Comparison of ENCODE assay signal across 8 mouse cellular contexts in genomic region chr7:25627431-25628322, GRCm38 (mm10). TPM values are rescaled to one million over a fixed set of nuclear protein-coding genes. Genes with fewer than 3 reads are reported as not detected.
DNase-seq lines count a peak whose midpoint lies in the region; ATAC-seq and TF ChIP-seq lines count a peak whose summit lies in the region.

No protein-coding gene starts in this region.

- no peak for TF ChIP-seq CTCF in cortical plate, adult 2 months (IDR thresholded peaks at IDR 0.05; ENCODE audit: extremely low read depth, insufficient read depth, low read length)
- TF ChIP-seq CTCF in heart, adult 2 months (IDR thresholded peaks at IDR 0.05): no peak
- TF ChIP-seq CTCF in kidney, adult 2 months (conservative IDR thresholded peaks at IDR 0.05; ENCODE audit: insufficient read depth, insufficient read length, low read depth, low read length): no peak

- peak overlapping the region; percentile 91 for H3K4me2 ChIP-seq in lung, embryonic 16.5 days (ENCODE audit: low read depth, low read length)

- no peaks in the 10 kb centered on the region for H3K79me2 ChIP-seq in heart, adult 2 months (replicated peaks; ENCODE audit: control insufficient read depth, insufficient read depth, low read length)

- TF ChIP-seq EP300 in heart, adult 2 months (IDR thresholded peaks at IDR 0.05; ENCODE audit: insufficient read depth, low read depth, low read length): no peak

- H3K4me1 ChIP-seq in cortical plate, adult 2 months (ENCODE audit: control insufficient read depth, insufficient read depth, low read length): no peaks in the 10 kb centered on the region
- H3K4me1 ChIP-seq in heart, adult 2 months (ENCODE audit: control insufficient read depth, insufficient read depth, low read length): peaks cover 6% of the 10 kb centered on the region
- H3K4me1 ChIP-seq in kidney, adult 2 months (ENCODE audit: control insufficient read depth, insufficient read depth, low read length): no peaks in the 10 kb centered on the region
- H3K4me1 ChIP-seq in lung, embryonic 16.5 days (replicated peaks; ENCODE audit: control insufficient read depth, insufficient read depth, low read length): peaks cover 21% of the 10 kb centered on the region

- TF ChIP-seq POLR2A in cortical plate, adult 2 months (IDR thresholded peaks at IDR 0.05; ENCODE audit: extremely low read depth, insufficient read depth, low read length): no peak
- peak; percentile 52; the same call in 1 of the 2 replicates for TF ChIP-seq POLR2A in heart, adult 2 months (IDR thresholded peaks at IDR 0.05; ENCODE audit: insufficient read depth, low read depth, low read length)
- TF ChIP-seq POLR2A in kidney, adult 2 months (IDR thresholded peaks at IDR 0.05; ENCODE audit: low read depth, low read length): no peak

- no peak overlapping the region for H3K27ac ChIP-seq in cortical plate, adult 2 months (ENCODE audit: insufficient read depth, low read length)
- H3K27ac ChIP-seq in heart, adult 2 months: peak overlapping the region; percentile 81
- no peak overlapping the region for H3K27ac ChIP-seq in kidney, adult 2 months (ENCODE audit: insufficient read depth, low read depth, low read length)
- peak overlapping the region; percentile 69 for H3K27ac ChIP-seq in lung, embryonic 16.5 days (ENCODE audit: low read length)

- H3K9ac ChIP-seq in heart, adult 2 months (ENCODE audit: low read depth, low read length): peak overlapping the region; percentile 85
- peak overlapping the region; percentile 79 for H3K9ac ChIP-seq in lung, embryonic 16.5 days (ENCODE audit: low read length)

- peak overlapping the region; percentile 14; the same call in 1 of the 2 replicates for H3K4me3 ChIP-seq in cortical plate, adult 2 months (ENCODE audit: insufficient read depth, low read length)
- H3K4me3 ChIP-seq in heart, adult 2 months: peak overlapping the region; percentile 53
- H3K4me3 ChIP-seq in kidney, adult 2 months (ENCODE audit: insufficient read depth, low read depth, low read length): peak overlapping the region; percentile 53
- peak overlapping the region; percentile 58 for H3K4me3 ChIP-seq in lung, embryonic 16.5 days (ENCODE audit: low read length)

- peak; percentile 82 for DNase-seq in ZHBTc4 (ENCODE audit: low read depth, low spot score)
- DNase-seq in heart, adult 2 months: peak; percentile 85
- peak; percentile 76 for DNase-seq in kidney, adult 2 months
- DNase-seq in ovary, postnatal 14 days (ENCODE audit: low spot score): peak; percentile 46
- peak; percentile 77 for DNase-seq in yolk sac, embryonic 10.5 days (ENCODE audit: low spot score)
- DNase-seq in left cerebral cortex, adult 8-10 months (ENCODE audit: low spot score in 2 of 2): no peak

- intact Hi-C loops in heart, adult 2 months (cut with DNase I): loop anchor here (2.0 kb wide), 1 partner anchor 31 kb away; the partner anchor contains the start of genes Bckdha and Exosc5

- no peaks in the 10 kb centered on the region for H3K9me3 ChIP-seq in lung, embryonic 16.5 days (ENCODE audit: control insufficient read depth, low read length)

- ATAC-seq in lung, embryonic 16.5 days (ENCODE audit: low read depth): peak; percentile 92

- H3K36me3 ChIP-seq in heart, adult 2 months (ENCODE audit: control insufficient read depth, insufficient read depth, low read length): no peaks in the 10 kb centered on the region
- no peaks in the 10 kb centered on the region for H3K36me3 ChIP-seq in kidney, adult 2 months (ENCODE audit: control insufficient read depth, insufficient read depth, low read length)
- peaks cover 9% of the 10 kb centered on the region for H3K36me3 ChIP-seq in lung, embryonic 16.5 days (ENCODE audit: control insufficient read depth, insufficient read depth, low read length)

- WGBS in heart, adult 2 months: 17% methylated on average over 38 of the region's 38 CpGs
- WGBS in kidney, adult 2 months: 14% methylated on average over 38 of the region's 38 CpGs
- WGBS in lung, embryonic 16.5 days: 9% methylated on average over 38 of the region's 38 CpGs

- no peaks in the 10 kb centered on the region for H3K27me3 ChIP-seq in heart, adult 2 months (ENCODE audit: control insufficient read depth, insufficient read depth, low read length)
- H3K27me3 ChIP-seq in kidney, adult 2 months (replicated peaks; ENCODE audit: control insufficient read depth, insufficient read depth, low read length): no peaks in the 10 kb centered on the region
- H3K27me3 ChIP-seq in lung, embryonic 16.5 days (ENCODE audit: control insufficient read depth, insufficient read depth, low read depth, low read length): no peaks in the 10 kb centered on the region

RNA-seq across cellular contexts. Expression of gene B3gnt8, which starts 1.2 kb away (rescaled TPM):
- 0.42 and 0.73 TPM in 2 replicates for polyA plus RNA-seq in cortical plate, adult 2 months (2012; rRNA removed)
- 1 to 10 TPM; 2.3 to 3.8 TPM for total RNA-seq in heart, adult 2 months (2021)
- 4.7 and 6.4 TPM in 2 replicates for polyA plus RNA-seq in heart, adult 2 months (2012; rRNA removed)
- polyA plus RNA-seq in kidney, adult 2 months (2012; rRNA removed): 9.6 and 10.6 TPM in 2 replicates
- polyA plus RNA-seq in lung, embryonic 16.5 days (2015; fragmentation: Nextera tagmentation; extraction: Ambion mirVana): 10.5 and 11.1 TPM in 2 replicates
- total RNA-seq in left cerebral cortex, adult 8-10 months (2022): 1 to 10 TPM in 2 of 4 experiments, under 1 TPM in 2; 0.54 to 1.6 (median 0.89) TPM

RNA-seq across cellular contexts. Expression of gene Dmac2, which starts 8.5 kb away (rescaled TPM):
- polyA plus RNA-seq in cortical plate, adult 2 months (2012; rRNA removed): 76.8 and 79.1 TPM in 2 replicates
- total RNA-seq in heart, adult 2 months (2021): 10 to 100 TPM; 52.2 to 61.8 TPM
- polyA plus RNA-seq in heart, adult 2 months (2012; rRNA removed): 83.8 and 85.2 TPM in 2 replicates
- polyA plus RNA-seq in kidney, adult 2 months (2012; rRNA removed): 114 and 134 TPM in 2 replicates
- polyA plus RNA-seq in lung, embryonic 16.5 days (2015; fragmentation: Nextera tagmentation; extraction: Ambion mirVana): 34.5 TPM in 2 replicates
- total RNA-seq in left cerebral cortex, adult 8-10 months (2022): 10 to 100 TPM; 53.2 to 58.0 (median 55.7) TPM

RNA-seq across cellular contexts. Expression of gene Erich4, which starts 12.0 kb away (rescaled TPM):
- not detected in 2 replicates for polyA plus RNA-seq in cortical plate, adult 2 months (2012; rRNA removed)
- under 1 TPM in 1 of 2 experiments, not detected in 1; 0.47 TPM for total RNA-seq in heart, adult 2 months (2021)
- not detected in 2 replicates for polyA plus RNA-seq in heart, adult 2 months (2012; rRNA removed)
- polyA plus RNA-seq in kidney, adult 2 months (2012; rRNA removed): 31.4 and 49.7 TPM in 2 replicates
- 0.23 TPM in 1 of 2 replicates, not detected in the other for polyA plus RNA-seq in lung, embryonic 16.5 days (2015; fragmentation: Nextera tagmentation; extraction: Ambion mirVana)
- total RNA-seq in left cerebral cortex, adult 8-10 months (2022): not detected

RNA-seq across cellular contexts. Expression of gene Bckdha, which starts 31.1 kb away (rescaled TPM):
- polyA plus RNA-seq in cortical plate, adult 2 months (2012; rRNA removed): 63.7 and 66.1 TPM in 2 replicates
- 100 to 1,000 TPM; 225 to 312 TPM for total RNA-seq in heart, adult 2 months (2021)
- polyA plus RNA-seq in heart, adult 2 months (2012; rRNA removed): 490 and 545 TPM in 2 replicates
- 675 and 763 TPM in 2 replicates for polyA plus RNA-seq in kidney, adult 2 months (2012; rRNA removed)
- 64.6 and 67.6 TPM in 2 replicates for polyA plus RNA-seq in lung, embryonic 16.5 days (2015; fragmentation: Nextera tagmentation; extraction: Ambion mirVana)
- total RNA-seq in left cerebral cortex, adult 8-10 months (2022): 10 to 100 TPM; 36.1 to 40.8 (median 39.4) TPM

RNA-seq across cellular contexts. Expression of gene Exosc5, which starts 31.3 kb away (rescaled TPM):
- 31.3 and 31.5 TPM in 2 replicates for polyA plus RNA-seq in cortical plate, adult 2 months (2012; rRNA removed)
- total RNA-seq in heart, adult 2 months (2021): 10 to 100 TPM; 16.6 to 20.5 TPM
- 21.0 and 23.5 TPM in 2 replicates for polyA plus RNA-seq in heart, adult 2 months (2012; rRNA removed)
- polyA plus RNA-seq in kidney, adult 2 months (2012; rRNA removed): 64.9 and 70.1 TPM in 2 replicates
- polyA plus RNA-seq in lung, embryonic 16.5 days (2015; fragmentation: Nextera tagmentation; extraction: Ambion mirVana): 70.6 and 71.2 TPM in 2 replicates
- 10 to 100 TPM; 21.7 to 27.4 (median 26.7) TPM for total RNA-seq in left cerebral cortex, adult 8-10 months (2022)

Comparison
In these comparisons a context has a peak if more than half of its experiments do, and no peak if none do; other contexts are left out.
1. DNase-seq: peak in ZHBTc4 (single experiment), heart, adult 2 months (2 of 2), kidney, adult 2 months (single experiment), ovary, postnatal 14 days (single experiment) and yolk sac, embryonic 10.5 days (single experiment); none in left cerebral cortex, adult 8-10 months (0 of 2).
2. H3K27ac ChIP-seq: peak in heart, adult 2 months (single experiment) and lung, embryonic 16.5 days (single experiment); none in cortical plate, adult 2 months (single experiment) and kidney, adult 2 months (single experiment).
3. RNA of gene Erich4, which starts 12.0 kb away (polyA plus RNA-seq): 31.4 to 49.7 TPM in kidney, adult 2 months; 0.23 TPM in lung, embryonic 16.5 days, not detected in cortical plate, adult 2 months and not detected in heart, adult 2 months; every median in the first group is over 10 times any median in the second.
4. Peak in every context shown above with its lines, with median percentiles within 50 percentile points of each other: H3K4me3 ChIP-seq.